Mouse (Mus musculus) hindbrain, postnatal 0 days (tissue): Measurements from ENCODE around the gene Fam167b. TPM values are rescaled to one million over a fixed set of nuclear protein-coding genes. Genes with fewer than 3 reads are reported as not detected.
"Not testable (repeated sequence)": the region's sequence is repeated elsewhere in the genome, so short reads cannot be mapped to it uniquely, and the experiment has no call there.

Experiments
- ATAC-seq: fragments of 200-750 bp; cut with Nextera tagmentation; 2 replicates; pipeline ENCODE4 v1.8.0; 2017; ENCODE audit warnings: mild to moderate bottlenecking, moderate TSS enrichment, moderate library complexity
- DNase-seq: peaks from one replicate; pipeline ENCODE4 v3.0.0-alpha.2; 2015; ENCODE audit warnings: low spot score
- H3K27ac ChIP-seq: fragments of 300-500 bp; sonication (generic); 2 replicates; pipeline ENCODE4 v1.5.1; 2014; ENCODE audit warnings: mild to moderate bottlenecking
- H3K27me3 ChIP-seq: fragments of 300-500 bp; sonication (generic); 2 replicates; pipeline ENCODE4 v1.6.1; 2014; ENCODE audit warnings: low read length, mixed read lengths; ENCODE audit not compliant: insufficient read depth
- H3K36me3 ChIP-seq: fragments of 300-500 bp; sonication (generic); 2 replicates; pipeline ENCODE4 v1.6.1; 2014; ENCODE audit warnings: low read length, mixed read lengths; ENCODE audit not compliant: insufficient read depth
- H3K4me1 ChIP-seq: fragments of 300-500 bp; sonication (generic); 2 replicates; pipeline ENCODE4 v1.6.1; 2014; ENCODE audit warnings: antibody characterized with exemption, low read length, mixed read lengths; ENCODE audit not compliant: insufficient read depth
- H3K4me2 ChIP-seq: fragments of 300-500 bp; sonication (generic); 2 replicates; pipeline ENCODE4 v1.6.1; 2014; ENCODE audit warnings: low read depth, mild to moderate bottlenecking, low read length, moderate library complexity, mixed read lengths
- H3K4me3 ChIP-seq: fragments of 300-500 bp; sonication (generic); 2 replicates; pipeline ENCODE4 v1.5.1; 2014; ENCODE audit warnings: low read length
- H3K9ac ChIP-seq: fragments of 300-500 bp; sonication (generic); replicated peaks from 2 replicates; pipeline ENCODE4 v1.6.1; 2014; ENCODE audit warnings: mild to moderate bottlenecking, low read length, moderate library complexity, mixed read lengths
- H3K9me3 ChIP-seq: fragments of 300-500 bp; sonication (generic); 2 replicates; pipeline ENCODE4 v1.6.1; 2016; ENCODE audit warnings: low read length, mixed read lengths
- CTCF ChIP-seq: IDR thresholded peaks from 2 replicates; pipeline ENCODE4 v1.5.1; 2016; ENCODE audit warnings: antibody characterized with exemption, control low read depth, low read depth
- WGBS: fragments of 180-500 bp; shearing (Covaris S2); extraction: QIAGEN DNeasy Blood & Tissue Kit; methylation state at CpG from one replicate; pipeline ENCODE4 v1.1.7; 2014; 5-methylcytosine and 5-hydroxymethylcytosine counted together
- polyA plus RNA-seq: library from polyadenylated mRNA; unstranded; fragments of >200 nt; fragmentation: Nextera tagmentation; extraction: Ambion mirVana; gene quantifications from 2 replicates; pipeline ENCODE4 v1.2.1, GENCODE M21; 2015
- total RNA-seq: library from RNA; depleted of rRNA; stranded (reverse); fragments of >200 nt; gene quantifications from 2 replicates; pipeline ENCODE4 v1.2.3, GENCODE M21; 2014

The Fam167b gene
- total and polyA plus RNA-seq, 2 experiments from 2014 or later, result 0.48 TPM; not detected in 1

GRCm38 (mm10) chr4:129556532-129557223 is 21.7 kb downstream of the Fam167b start:
- 7% methylated on average over 32 of the region's 33 CpGs for WGBS
- peak; percentile 94 for DNase-seq
- 0 out of 2 replicates have a peak, but pooled peaks cover 14% of the 10 kb centered on the region for H3K4me1 ChIP-seq
- peak overlapping the region; percentile 58 for H3K9ac ChIP-seq
- H3K36me3 ChIP-seq, result no peaks in the 10 kb centered on the region
- H3K4me3 ChIP-seq, result peak overlapping the region; percentile 41
- no peaks in the 10 kb centered on the region for H3K9me3 ChIP-seq
- H3K27ac ChIP-seq, result peak overlapping the region; percentile 82
- H3K27me3 ChIP-seq, result no peaks in the 10 kb centered on the region
- no peak for TF ChIP-seq CTCF
- peak; percentile 83 for ATAC-seq
- H3K4me2 ChIP-seq, result peak overlapping the region; percentile 88

- Histone ChIP-seq H3K4me3 (peak overlapping the region; percentile 41), H3K4me1 (0 out of 2 replicates have a peak, but pooled peaks cover 14% of the 10 kb centered on the region), H3K27me3 (no peaks in the 10 kb centered on the region), H3K4me2 (peak overlapping the region; percentile 88), H3K9ac (peak overlapping the region; percentile 58), H3K9me3 (no peaks in the 10 kb centered on the region), H3K27ac (peak overlapping the region; percentile 82), H3K36me3 (no peaks in the 10 kb centered on the region)
- peak; percentile 77 for ATAC-seq
- no peak for TF ChIP-seq CTCF
- peak; percentile 22 for DNase-seq
- WGBS, result under 1% methylated on average over 24 of the region's 24 CpGs
These were observed 22.4 kb downstream of the Fam167b start for GRCm38 (mm10) chr4:129555862-129556531.

- peak; percentile 73 for DNase-seq
These were observed 22.9 kb downstream of the Fam167b start for GRCm38 (mm10) chr4:129555421-129555861.

GRCm38 (mm10) chr4:129554512-129554911 is 23.8 kb downstream of the Fam167b start:
- H3K36me3 ChIP-seq, DNase-seq, ATAC-seq, H3K27ac ChIP-seq, H3K27me3 ChIP-seq, H3K4me3 ChIP-seq, H3K9ac ChIP-seq, H3K9me3 ChIP-seq: not testable (repeated sequence)
- WGBS, result 47% methylated on average over 5 of the region's 6 CpGs
- peak overlapping the region; percentile 88; the same call in 1 of the 2 replicates for H3K4me2 ChIP-seq
- 0 out of 2 replicates have a peak, but pooled peaks cover 14% of the 10 kb centered on the region for H3K4me1 ChIP-seq

More at GRCm38 (mm10) chr4:129555421-129555861, 22.9 kb downstream of the Fam167b start:
- Histone ChIP-seq H3K4me3 (peak overlapping the region; percentile 41), H3K36me3 (no peaks in the 10 kb centered on the region), H3K27ac (peak overlapping the region; percentile 82), H3K27me3 (no peaks in the 10 kb centered on the region), H3K4me1 (0 out of 2 replicates have a peak, but pooled peaks cover 14% of the 10 kb centered on the region), H3K9ac (peak overlapping the region; percentile 58), H3K9me3 (no peaks in the 10 kb centered on the region), H3K4me2 (peak overlapping the region; percentile 88)
- peak; percentile 78 for TF ChIP-seq CTCF
- peak; percentile 46 for ATAC-seq
- WGBS, result 3% methylated on average over 16 of the region's 16 CpGs

GRCm38 (mm10) chr4:129550295-129550694 is 28.1 kb downstream of the Fam167b start:
- TF ChIP-seq CTCF, result no peak
- Histone ChIP-seq H3K9ac (no peak overlapping the region), H3K4me1 (0 out of 2 replicates have a peak, but pooled peaks cover 7% of the 10 kb centered on the region), H3K4me3 (no peak overlapping the region), H3K27me3 (no peaks in the 10 kb centered on the region), H3K4me2 (no peak overlapping the region), H3K9me3 (no peaks in the 10 kb centered on the region), H3K27ac (no peak overlapping the region), H3K36me3 (no peaks in the 10 kb centered on the region)
- DNase-seq (no peak), ATAC-seq (no peak)
- 78% methylated on average over 1 of the region's 1 CpGs for WGBS

GRCm38 (mm10) chr4:129549306-129549705 is 29.0 kb downstream of the Fam167b start:
- no peak overlapping the region for H3K4me2 ChIP-seq
- no peak for ATAC-seq

GRCm38 (mm10) chr4:129547631-129548030 is 30.7 kb downstream of the Fam167b start:
- ATAC-seq, H3K36me3 ChIP-seq, H3K9me3 ChIP-seq, H3K4me3 ChIP-seq, H3K4me2 ChIP-seq, H3K4me1 ChIP-seq, H3K27ac ChIP-seq, H3K27me3 ChIP-seq, H3K9ac ChIP-seq, DNase-seq: not testable (repeated sequence)
- 88% methylated on average over 4 of the region's 4 CpGs for WGBS

More at GRCm38 (mm10) chr4:129549306-129549705, 29.0 kb downstream of the Fam167b start:
- Histone ChIP-seq H3K27ac (no peak overlapping the region), H3K9ac (no peak overlapping the region), H3K27me3 (no peaks in the 10 kb centered on the region), H3K4me3 (no peak overlapping the region), H3K4me1 (no peaks in the 10 kb centered on the region), H3K36me3 (no peaks in the 10 kb centered on the region), H3K9me3 (no peaks in the 10 kb centered on the region)
- peak; percentile 30 for DNase-seq
- 94% methylated on average over 2 of the region's 2 CpGs for WGBS
- TF ChIP-seq CTCF, result peak; percentile 53
